Mouse (Mus musculus) thymus, postnatal 25 days (tissue): ENCODE data around the gene Lhpp.
"Not testable (repeated sequence)": the region's sequence is repeated elsewhere in the genome, so short reads cannot be mapped to it uniquely, and the experiment has no call there.

Experiments
- DNase-seq: peaks from one replicate; pipeline ENCODE4 v3.0.0; 2022

Gene Lhpp

DNA sequence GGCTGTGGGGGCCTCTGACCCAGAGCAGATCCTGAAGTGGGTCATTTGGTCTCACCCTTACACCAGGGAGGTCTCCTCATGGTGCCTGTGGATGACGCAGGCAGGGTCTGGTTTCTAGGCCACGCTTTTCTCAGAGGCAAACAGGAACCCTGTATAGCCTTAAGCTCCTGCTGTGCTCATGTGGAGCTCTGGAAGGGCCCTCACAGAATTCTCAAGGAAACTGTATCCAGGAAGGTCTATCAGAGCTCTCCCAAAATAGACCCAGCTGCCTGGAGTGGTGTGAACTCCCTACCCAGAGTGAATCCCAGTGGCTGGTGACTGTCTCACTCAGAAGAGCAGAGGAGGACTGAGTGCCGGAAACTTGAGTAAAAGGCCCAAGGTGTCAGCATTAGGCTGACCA is 44.0 kb downstream of the Lhpp start:
- DNase-seq: no peak

GRCm38 (mm10) chr7:132656075-132656474 is 45.6 kb downstream of the Lhpp start:
- peak; percentile 90 for DNase-seq

DNA sequence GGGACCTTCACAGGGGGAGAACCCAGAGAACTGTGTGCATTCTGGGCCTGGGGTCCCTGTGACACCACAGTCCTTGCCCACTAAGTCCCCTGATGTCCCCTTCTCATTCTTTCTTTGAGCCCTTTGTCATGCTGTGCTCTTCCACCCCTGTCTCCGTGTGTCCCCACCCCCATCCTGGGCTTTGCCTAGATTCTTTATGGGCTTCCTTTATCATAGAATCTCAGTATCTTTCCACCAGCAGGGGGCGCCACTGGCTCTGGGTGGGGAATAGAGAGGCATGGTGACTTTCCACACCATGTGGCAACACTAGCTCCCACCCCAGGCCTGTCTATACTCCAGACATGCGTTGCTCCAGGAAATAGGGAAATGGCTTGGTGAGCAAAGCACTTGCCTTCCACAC is 46.1 kb downstream of the Lhpp start:
- DNase-seq: peak; percentile 85

- DNase-seq: no peak
These were observed 47.1 kb downstream of the Lhpp start for GRCm38 (mm10) chr7:132657371-132658057.

DNA sequence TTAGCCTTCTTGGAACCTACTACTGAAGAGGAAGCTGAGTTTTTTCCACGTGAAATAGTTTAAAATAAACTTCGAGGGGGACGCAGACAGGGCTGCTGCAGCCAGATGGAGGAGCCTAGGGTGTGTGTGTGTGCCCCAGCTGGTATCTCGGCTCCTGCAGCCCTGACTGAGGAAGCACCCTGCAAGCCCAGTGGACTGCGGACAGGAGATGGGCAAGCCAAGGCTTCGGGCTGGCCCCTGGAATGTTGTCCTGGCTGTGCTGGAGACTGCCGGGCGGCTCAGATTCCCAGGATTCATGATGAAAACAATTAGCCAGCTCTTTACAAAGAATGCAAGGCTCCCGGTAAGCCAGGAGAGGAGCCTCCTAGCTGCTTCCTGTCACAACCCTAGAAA is 47.6 kb downstream of the Lhpp start:
- DNase-seq: no peak

- DNase-seq: no peak
These were observed 48.2 kb downstream of the Lhpp start for GRCm38 (mm10) chr7:132658688-132659087.

- DNase-seq: no peak
These were observed 49.2 kb downstream of the Lhpp start for GRCm38 (mm10) chr7:132659633-132660032.

DNA sequence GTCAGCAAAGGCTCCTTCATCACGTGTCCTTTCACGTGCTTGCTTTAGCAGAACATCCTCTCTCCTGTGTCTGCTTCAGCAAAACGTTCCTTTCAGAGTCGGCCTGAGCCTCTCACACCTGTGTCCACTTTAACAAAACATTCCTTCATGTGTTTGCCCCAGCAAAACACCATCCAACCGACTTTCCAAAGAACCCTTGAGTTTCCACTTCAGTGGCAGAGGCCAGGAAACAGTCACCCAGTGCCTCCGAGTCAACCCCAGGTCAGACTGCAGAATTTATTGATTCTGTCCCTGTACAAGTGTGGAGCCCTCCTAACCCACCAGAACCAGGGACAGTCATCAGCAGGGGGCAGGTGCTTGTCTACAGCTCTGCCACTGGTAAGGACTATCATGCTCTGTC is 52.4 kb downstream of the Lhpp start:
- not testable (repeated sequence) for DNase-seq

- no peak for DNase-seq
These were observed 54.4 kb downstream of the Lhpp start for GRCm38 (mm10) chr7:132664815-132665214.

GRCm38 (mm10) chr7:132665664-132666382 is 55.4 kb downstream of the Lhpp start:
- no peak for DNase-seq

DNA sequence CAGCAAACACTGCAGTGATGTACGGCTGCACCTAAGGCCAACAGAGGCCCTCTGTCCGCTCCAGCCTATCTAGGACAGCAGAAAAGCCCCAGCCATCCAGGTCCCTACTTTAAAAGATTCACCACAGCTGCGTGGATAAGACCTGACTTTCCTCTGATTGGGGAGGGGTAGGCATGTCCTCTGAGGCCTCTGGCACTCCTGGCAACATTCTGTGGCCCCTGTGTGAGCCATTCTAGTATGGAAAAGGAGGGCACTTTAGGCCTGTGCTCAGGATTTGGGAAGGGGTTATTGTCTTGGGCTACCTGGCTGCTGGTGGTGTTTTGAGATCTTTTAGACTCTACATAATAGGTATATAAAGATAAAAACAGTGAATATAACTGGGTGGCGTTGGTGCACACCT is 56.1 kb downstream of the Lhpp start:
- no peak for DNase-seq

DNA sequence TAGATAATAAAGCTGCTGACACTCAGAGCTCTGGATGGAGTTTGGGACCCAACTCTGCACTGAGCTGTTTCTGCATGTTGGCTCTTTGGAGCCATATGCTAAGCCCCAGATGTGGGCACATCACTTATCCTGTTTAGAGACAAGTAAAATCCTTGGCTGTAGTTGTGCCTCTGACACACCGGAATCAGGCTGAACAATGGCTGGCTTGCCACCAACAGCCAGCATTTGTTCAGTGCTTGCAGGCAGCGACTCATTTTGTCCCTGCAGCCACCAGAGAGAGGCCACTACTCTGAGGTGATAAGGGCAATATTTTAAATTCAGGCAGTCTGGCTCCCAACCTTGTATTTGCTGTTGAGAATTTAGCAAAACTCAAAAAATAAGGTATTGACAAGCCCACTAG is 58.2 kb downstream of the Lhpp start:
- no peak for DNase-seq

DNA sequence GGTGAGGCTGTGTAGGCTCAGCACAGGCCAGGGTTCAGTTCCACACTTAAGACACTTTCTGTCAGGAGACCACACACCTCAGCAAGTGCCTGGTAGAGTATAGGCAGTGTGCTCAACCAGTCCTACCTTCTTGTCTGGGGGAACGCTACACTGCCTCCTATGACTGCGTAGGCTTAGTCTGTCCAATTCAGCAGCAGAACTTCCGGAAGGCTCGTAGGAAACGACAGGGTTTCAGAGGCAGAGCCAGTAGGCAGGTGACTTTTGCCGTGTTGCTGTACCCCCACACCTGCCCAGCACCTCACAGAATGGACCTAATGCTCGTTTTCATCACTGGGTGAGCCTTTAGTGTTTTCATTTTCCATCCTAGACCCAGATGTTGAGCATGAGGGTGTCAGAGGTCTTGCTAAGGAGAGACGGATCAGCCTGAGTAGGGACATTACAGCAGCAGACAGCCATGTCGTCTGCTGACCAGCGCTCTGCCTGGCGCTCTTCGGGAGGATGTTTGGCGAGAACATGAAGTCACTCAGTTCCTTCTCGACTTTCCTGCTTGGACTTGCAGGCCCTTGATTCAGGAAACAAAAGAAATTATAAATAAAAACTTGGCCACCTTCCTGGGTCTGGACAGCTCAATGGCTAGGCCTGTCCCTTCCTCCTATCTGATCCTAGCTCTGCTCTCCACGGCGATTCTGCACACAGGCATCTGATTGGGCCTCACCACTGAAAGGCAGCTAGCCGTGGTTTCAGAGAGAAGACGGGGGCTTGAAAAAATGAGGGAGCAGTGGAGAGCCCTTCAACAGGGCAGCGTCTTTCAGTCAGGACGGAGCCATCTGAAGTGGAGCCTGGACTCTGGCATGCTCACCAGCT is 59.8 kb downstream of the Lhpp start:
- no peak for DNase-seq

DNA sequence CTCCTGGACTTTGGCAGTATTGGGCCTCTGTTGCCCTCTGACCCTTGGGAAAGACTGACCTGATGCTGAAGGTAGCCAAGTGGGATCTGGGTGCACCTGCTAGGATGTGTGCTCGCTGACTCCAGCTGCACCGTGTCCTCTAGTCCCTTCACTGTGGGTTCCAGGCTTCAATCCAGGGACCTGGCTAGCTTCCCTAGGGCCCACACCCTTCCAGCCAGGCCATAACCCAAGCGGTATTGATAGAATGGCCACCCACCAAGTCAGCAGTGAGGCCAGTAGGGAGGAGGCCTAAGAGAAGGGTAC is 60.4 kb downstream of the Lhpp start:
- no peak for DNase-seq

GRCm38 (mm10) chr7:132672481-132672959 is 62.1 kb downstream of the Lhpp start:
- DNase-seq: no peak

DNA sequence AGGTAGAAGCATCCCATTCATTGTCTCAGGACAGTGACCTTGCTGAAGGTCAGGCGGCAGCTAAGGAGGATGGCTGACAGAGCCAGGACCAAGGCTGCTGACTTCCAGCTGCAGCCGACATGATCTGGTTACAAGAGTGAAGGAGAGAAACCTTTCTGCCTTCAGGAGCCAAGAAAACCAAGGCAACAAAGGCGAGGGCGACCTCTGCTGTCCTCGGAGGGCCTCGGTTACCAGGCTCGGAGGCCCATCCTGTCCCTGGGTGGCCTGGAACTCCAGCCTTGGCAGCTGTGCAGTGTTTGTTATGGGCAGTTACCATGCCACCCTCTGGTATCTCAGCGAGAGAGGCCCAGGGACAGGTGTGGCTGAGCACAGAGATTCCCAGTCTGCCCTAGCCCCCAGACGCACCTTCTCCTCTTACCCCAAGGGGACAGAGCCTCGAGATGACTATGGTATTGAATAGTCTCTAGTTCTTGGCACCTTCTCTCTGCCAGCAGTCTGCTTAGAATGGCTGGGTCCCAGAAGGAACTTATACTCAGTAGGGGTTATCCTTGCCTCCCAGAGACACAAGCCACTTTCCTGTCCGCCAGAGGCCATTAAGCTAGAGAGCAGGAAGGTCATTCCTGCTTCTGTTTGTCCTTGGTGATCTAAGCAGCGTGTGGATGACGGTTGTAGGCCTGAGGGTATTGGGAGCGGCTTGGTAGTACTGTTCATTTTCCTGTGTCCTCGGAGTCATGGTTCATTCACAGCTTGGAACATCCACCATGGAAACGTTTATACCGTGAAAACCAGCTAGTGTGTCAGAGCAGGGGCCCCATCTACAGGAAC is 63.7 kb downstream of the Lhpp start:
- no peak for DNase-seq

GRCm38 (mm10) chr7:132675922-132676321 is 65.5 kb downstream of the Lhpp start:
- DNase-seq: no peak

GRCm38 (mm10) chr7:132679117-132679516 is 68.7 kb downstream of the Lhpp start:
- DNase-seq: no peak

GRCm38 (mm10) chr7:132679549-132679948 is 69.1 kb downstream of the Lhpp start:
- DNase-seq: no peak

GRCm38 (mm10) chr7:132681296-132681695 is 70.9 kb downstream of the Lhpp start:
- no peak for DNase-seq

DNA sequence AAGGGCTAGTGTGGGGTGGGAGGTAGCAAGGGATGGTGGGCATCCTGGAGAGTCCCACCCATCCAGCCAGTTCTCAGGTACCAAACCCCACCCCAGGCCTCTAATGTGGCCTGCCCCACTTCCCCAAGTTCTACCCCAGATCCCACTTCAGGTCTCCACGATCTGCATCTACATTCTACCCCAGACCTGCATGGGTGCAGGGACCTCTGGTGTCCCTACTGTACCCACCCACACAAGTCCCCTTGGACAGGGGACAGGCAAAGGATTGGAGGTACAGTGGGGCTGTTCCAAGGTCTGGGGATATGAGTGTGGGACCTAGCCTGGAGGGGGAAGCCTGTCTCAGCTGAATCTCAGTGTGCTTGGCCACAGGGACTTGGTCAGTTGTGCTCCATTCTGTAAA is 71.4 kb downstream of the Lhpp start:
- no peak for DNase-seq

- DNase-seq: no peak
These were observed 71.9 kb downstream of the Lhpp start for GRCm38 (mm10) chr7:132682336-132682735.

DNA sequence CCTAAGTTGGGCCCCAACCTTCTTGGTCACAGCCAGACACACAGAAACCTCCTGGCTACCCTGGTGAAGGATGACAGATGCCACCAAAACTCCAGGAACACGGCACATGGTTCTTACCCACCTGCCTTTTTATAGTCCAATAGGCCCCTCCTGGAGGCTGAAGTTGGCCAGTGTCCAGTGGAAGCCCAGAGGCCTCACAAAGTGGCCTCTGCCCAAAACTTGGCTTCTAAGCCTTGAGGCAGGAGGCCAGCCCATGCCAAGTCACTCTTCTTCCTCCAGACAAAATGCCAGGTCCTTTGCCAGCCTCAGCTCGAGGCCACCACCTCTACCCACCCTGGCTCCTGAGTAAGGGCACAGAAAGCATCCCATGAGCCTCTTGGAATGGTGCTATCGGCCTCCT is 72.5 kb downstream of the Lhpp start:
- no peak for DNase-seq
